Mouse (Mus musculus): ENCODE data around the gene Sobp. TPM values are rescaled to one million over a fixed set of nuclear protein-coding genes. Genes with fewer than 3 reads are reported as not detected.

Gene Sobp
- polyA plus RNA-seq, 1 experiment from 2014 or later, result 4.5 TPM

- WGBS, result 45% methylated on average over 5 of the region's 5 CpGs
- Histone ChIP-seq H3K4me3 (no peak overlapping the region), H3K4me1 (replicated peaks) (peaks cover 75% of the 10 kb centered on the region), H3K27me3 (ENCODE audit: insufficient read depth, poor library complexity, severe bottlenecking) (no peaks in the 10 kb centered on the region), H3K27ac (peak overlapping the region; percentile 29), H3K9me3 (no peaks in the 10 kb centered on the region), H3K36me3 (no peaks in the 10 kb centered on the region)
- no peak for DNase-seq (ENCODE audit: low spot score)
Measured at GRCm38 (mm10) chr10:43100513-43100912, 73.8 kb downstream of the Sobp start.

DNA sequence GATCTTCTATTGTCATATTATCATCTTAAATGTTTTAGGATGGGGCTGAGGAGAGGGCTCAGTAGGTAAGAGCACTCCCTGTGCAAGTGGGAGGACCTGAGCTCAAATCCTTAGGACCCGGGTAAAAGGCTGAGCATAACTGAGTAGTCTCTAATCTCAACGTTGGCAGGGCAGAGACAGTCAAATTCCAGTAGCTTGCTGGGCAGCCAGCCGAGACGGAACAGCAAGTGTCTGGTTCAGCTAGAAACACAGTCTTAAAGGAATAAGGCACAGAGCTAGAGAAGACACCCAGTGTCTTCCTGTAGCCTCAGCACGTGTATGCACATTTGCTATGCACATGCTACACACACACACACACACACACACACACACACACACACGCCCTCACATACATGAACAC, 75.1 kb downstream of the Sobp start:
- no peaks in the 10 kb centered on the region for H3K27me3 ChIP-seq (ENCODE audit: insufficient read depth, poor library complexity, severe bottlenecking)
- H3K4me1 ChIP-seq (replicated peaks), result peaks cover 84% of the 10 kb centered on the region
- 64% methylated on average over 6 of the region's 6 CpGs for WGBS
- DNase-seq (ENCODE audit: low spot score), result no peak
- H3K4me3 ChIP-seq, result no peak overlapping the region
- H3K36me3 ChIP-seq, result no peaks in the 10 kb centered on the region
- H3K27ac ChIP-seq, result no peak overlapping the region
- no peaks in the 10 kb centered on the region for H3K9me3 ChIP-seq

GRCm38 (mm10) chr10:43097755-43098154, 76.6 kb downstream of the Sobp start:
- Histone ChIP-seq H3K36me3 (no peaks in the 10 kb centered on the region), H3K4me3 (no peak overlapping the region), H3K9me3 (no peaks in the 10 kb centered on the region), H3K4me1 (replicated peaks) (peaks cover 81% of the 10 kb centered on the region), H3K27me3 (ENCODE audit: insufficient read depth, poor library complexity, severe bottlenecking) (no peaks in the 10 kb centered on the region), H3K27ac (peak overlapping the region; percentile 23; the same call in 1 of the 2 replicates)
- WGBS, result 73% methylated on average over 8 of the region's 8 CpGs
- no peak for DNase-seq (ENCODE audit: low spot score)

- peaks cover 77% of the 10 kb centered on the region for H3K4me1 ChIP-seq (replicated peaks)
- H3K27me3 ChIP-seq (ENCODE audit: insufficient read depth, poor library complexity, severe bottlenecking), result no peaks in the 10 kb centered on the region
- H3K36me3 ChIP-seq, result no peaks in the 10 kb centered on the region
- H3K9me3 ChIP-seq, result no peaks in the 10 kb centered on the region
- DNase-seq (ENCODE audit: low spot score), result no peak
- H3K4me3 ChIP-seq, result no peak overlapping the region
- no peak overlapping the region for H3K27ac ChIP-seq
- WGBS, result 76% methylated on average over 4 of the region's 4 CpGs
Measured at GRCm38 (mm10) chr10:43096614-43097013, 77.7 kb downstream of the Sobp start.

- peaks cover 56% of the 10 kb centered on the region for H3K4me1 ChIP-seq (replicated peaks)
- peak overlapping the region; percentile 47; the same call in 1 of the 2 replicates for H3K27ac ChIP-seq
- WGBS, result 21% methylated on average over 5 of the region's 5 CpGs
- H3K9me3 ChIP-seq, result no peaks in the 10 kb centered on the region
- no peak overlapping the region for H3K4me3 ChIP-seq
- peaks cover 2% of the 10 kb centered on the region; the same call in 1 of the 2 replicates for H3K36me3 ChIP-seq
- no peaks in the 10 kb centered on the region for H3K27me3 ChIP-seq (ENCODE audit: insufficient read depth, poor library complexity, severe bottlenecking)
- no peak for DNase-seq (ENCODE audit: low spot score)
Measured at GRCm38 (mm10) chr10:43094537-43094936, 79.8 kb downstream of the Sobp start.

- peaks cover 10% of the 10 kb centered on the region for H3K36me3 ChIP-seq
- H3K27ac ChIP-seq, result no peak overlapping the region
- no peak overlapping the region for H3K4me3 ChIP-seq
- peaks cover 51% of the 10 kb centered on the region for H3K4me1 ChIP-seq (replicated peaks)
- H3K27me3 ChIP-seq (ENCODE audit: insufficient read depth, poor library complexity, severe bottlenecking), result no peaks in the 10 kb centered on the region
- no peak for DNase-seq (ENCODE audit: low spot score)
- 87% methylated on average over 10 of the region's 10 CpGs for WGBS
- H3K9me3 ChIP-seq, result no peaks in the 10 kb centered on the region; the same call in 1 of the 2 replicates
Measured at GRCm38 (mm10) chr10:43093440-43093839, 80.9 kb downstream of the Sobp start.

GRCm38 (mm10) chr10:43090040-43090439, 84.3 kb downstream of the Sobp start:
- Histone ChIP-seq H3K4me3 (no peak overlapping the region), H3K4me1 (replicated peaks) (peaks cover 29% of the 10 kb centered on the region), H3K36me3 (peaks cover 23% of the 10 kb centered on the region), H3K27me3 (ENCODE audit: insufficient read depth, poor library complexity, severe bottlenecking) (no peaks in the 10 kb centered on the region), H3K27ac (no peak overlapping the region), H3K9me3 (no peaks in the 10 kb centered on the region; the same call in 1 of the 2 replicates)
- no peak for DNase-seq (ENCODE audit: low spot score)
- 96% methylated on average over 3 of the region's 3 CpGs for WGBS

- Histone ChIP-seq H3K27ac (no peak overlapping the region), H3K4me3 (no peak overlapping the region), H3K4me1 (replicated peaks) (peaks cover 25% of the 10 kb centered on the region), H3K9me3 (no peaks in the 10 kb centered on the region; the same call in 1 of the 2 replicates), H3K36me3 (peaks cover 23% of the 10 kb centered on the region), H3K27me3 (ENCODE audit: insufficient read depth, poor library complexity, severe bottlenecking) (no peaks in the 10 kb centered on the region)
- DNase-seq (ENCODE audit: low spot score), result no peak
- WGBS, result 53% methylated on average over 2 of the region's 2 CpGs
Measured at GRCm38 (mm10) chr10:43087421-43087820, 86.9 kb downstream of the Sobp start.

GRCm38 (mm10) chr10:43086888-43087287, 87.4 kb downstream of the Sobp start:
- WGBS, result 85% methylated on average over 6 of the region's 6 CpGs
- no peaks in the 10 kb centered on the region for H3K27me3 ChIP-seq (ENCODE audit: insufficient read depth, poor library complexity, severe bottlenecking)

DNA sequence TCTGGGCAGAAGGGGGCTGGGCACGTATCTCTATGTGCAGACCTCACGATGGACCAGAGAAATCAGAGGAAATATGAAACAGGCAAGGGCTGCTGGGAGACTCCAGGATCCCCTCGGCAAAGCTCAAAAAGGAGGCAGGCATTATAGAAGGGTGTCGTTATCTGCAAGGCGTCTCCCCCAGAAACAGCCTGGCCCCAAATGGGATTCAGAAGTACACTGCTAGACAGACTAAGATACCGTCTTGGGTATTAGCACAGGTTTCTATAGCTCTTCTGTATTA, 90.3 kb downstream of the Sobp start:
- Histone ChIP-seq H3K9me3 (no peaks in the 10 kb centered on the region; the same call in 1 of the 2 replicates), H3K27me3 (ENCODE audit: insufficient read depth, poor library complexity, severe bottlenecking) (no peaks in the 10 kb centered on the region), H3K27ac (peak overlapping the region; percentile 57), H3K36me3 (peaks cover 19% of the 10 kb centered on the region), H3K4me3 (no peak overlapping the region), H3K4me1 (replicated peaks) (peaks cover 25% of the 10 kb centered on the region)
- DNase-seq (ENCODE audit: low spot score), result no peak
- 57% methylated on average over 6 of the region's 6 CpGs for WGBS

More at GRCm38 (mm10) chr10:43086888-43087287, 87.4 kb downstream of the Sobp start:
- Histone ChIP-seq H3K9me3 (no peaks in the 10 kb centered on the region; the same call in 1 of the 2 replicates), H3K27ac (no peak overlapping the region), H3K4me1 (replicated peaks) (peaks cover 25% of the 10 kb centered on the region), H3K4me3 (no peak overlapping the region), H3K36me3 (peaks cover 23% of the 10 kb centered on the region)
- no peak for DNase-seq (ENCODE audit: low spot score)

GRCm38 (mm10) chr10:43083288-43084086, 90.8 kb downstream of the Sobp start:
- no peak overlapping the region for H3K4me3 ChIP-seq
- H3K27ac ChIP-seq, result peak overlapping the region; percentile 57
- no peaks in the 10 kb centered on the region; the same call in 1 of the 2 replicates for H3K9me3 ChIP-seq
- DNase-seq (ENCODE audit: low spot score), result no peak
- H3K36me3 ChIP-seq, result peaks cover 14% of the 10 kb centered on the region; the same call in 1 of the 2 replicates
- 79% methylated on average over 8 of the region's 9 CpGs for WGBS
- peaks cover 25% of the 10 kb centered on the region for H3K4me1 ChIP-seq (replicated peaks)
- no peaks in the 10 kb centered on the region for H3K27me3 ChIP-seq (ENCODE audit: insufficient read depth, poor library complexity, severe bottlenecking)

DNA sequence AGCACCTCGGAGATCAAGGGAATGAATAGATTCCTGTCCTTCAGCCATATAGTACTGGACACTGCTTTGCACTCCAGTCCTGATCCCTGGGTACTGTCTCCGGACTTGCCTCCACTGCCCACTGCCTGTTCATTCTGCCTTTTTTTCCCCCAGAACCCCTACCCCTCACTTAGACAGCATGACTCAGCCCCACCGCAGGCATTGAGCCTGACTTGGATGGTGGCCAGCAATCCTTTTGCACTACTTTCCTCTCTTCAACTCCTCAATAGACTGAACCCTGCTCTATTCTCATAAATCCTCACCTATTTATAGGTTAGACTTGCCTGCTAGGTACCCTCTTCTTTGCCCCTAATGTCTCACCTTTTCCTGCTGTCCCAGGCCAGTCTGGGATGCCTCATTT, 93.0 kb downstream of the Sobp start:
- Histone ChIP-seq H3K4me3 (no peak overlapping the region), H3K36me3 (no peaks in the 10 kb centered on the region), H3K27me3 (ENCODE audit: insufficient read depth, poor library complexity, severe bottlenecking) (no peaks in the 10 kb centered on the region), H3K4me1 (replicated peaks) (peaks cover 19% of the 10 kb centered on the region), H3K27ac (no peak overlapping the region), H3K9me3 (no peaks in the 10 kb centered on the region)
- no peak for DNase-seq (ENCODE audit: low spot score)
- 90% methylated on average over 3 of the region's 3 CpGs for WGBS

DNA sequence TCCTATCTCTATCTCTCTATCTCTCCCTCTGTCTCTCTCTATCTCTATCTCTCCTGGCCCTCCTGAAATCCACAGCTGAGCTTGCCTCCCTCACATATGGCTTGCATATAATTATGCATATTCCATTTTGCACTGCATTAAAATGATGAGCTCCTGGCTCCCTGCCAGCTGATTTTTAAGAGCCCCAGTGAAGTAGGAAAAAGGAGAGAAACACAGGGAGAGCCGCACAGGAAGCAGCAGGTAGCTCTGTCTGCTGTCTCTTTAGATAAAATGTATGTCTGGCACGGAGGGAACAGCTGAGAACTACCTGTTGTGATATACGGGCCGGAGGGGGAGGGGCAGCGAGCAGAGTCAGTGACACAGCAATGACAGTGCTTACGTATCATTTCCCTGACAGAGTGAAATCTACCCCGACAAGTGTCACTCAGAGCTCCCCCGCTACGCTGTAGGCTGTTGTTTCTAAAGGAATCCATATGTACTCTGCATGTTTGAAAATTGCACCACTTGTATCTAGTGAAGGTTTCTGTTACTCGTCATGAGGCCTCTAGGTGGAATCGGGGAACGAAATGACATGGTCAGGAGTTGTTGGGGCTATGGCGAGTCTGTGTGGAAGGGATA, 98.7 kb downstream of the Sobp start:
- Histone ChIP-seq H3K9me3 (no peaks in the 10 kb centered on the region), H3K27me3 (ENCODE audit: insufficient read depth, poor library complexity, severe bottlenecking) (no peaks in the 10 kb centered on the region), H3K27ac (no peak overlapping the region), H3K4me3 (no peak overlapping the region), H3K36me3 (no peaks in the 10 kb centered on the region), H3K4me1 (replicated peaks) (peaks cover 32% of the 10 kb centered on the region)
- no peak for DNase-seq (ENCODE audit: low spot score)
- WGBS, result 80% methylated on average over 13 of the region's 13 CpGs

Data from hindbrain, embryonic 10.5 days (tissue).